Mouse (Mus musculus) T-helper 2 cell (primary cell): ENCODE measurements around the gene Vps16.

Source experiments
- in situ Hi-C: fragments of 300-600 bp; cut with MboI, MseI; formaldehyde crosslinking; loops from one replicate; pipeline ENCODE4 v1.15.1; 2025; ENCODE audit warnings: high pct_unique_total_duplicates

The Vps16 gene

DNA sequence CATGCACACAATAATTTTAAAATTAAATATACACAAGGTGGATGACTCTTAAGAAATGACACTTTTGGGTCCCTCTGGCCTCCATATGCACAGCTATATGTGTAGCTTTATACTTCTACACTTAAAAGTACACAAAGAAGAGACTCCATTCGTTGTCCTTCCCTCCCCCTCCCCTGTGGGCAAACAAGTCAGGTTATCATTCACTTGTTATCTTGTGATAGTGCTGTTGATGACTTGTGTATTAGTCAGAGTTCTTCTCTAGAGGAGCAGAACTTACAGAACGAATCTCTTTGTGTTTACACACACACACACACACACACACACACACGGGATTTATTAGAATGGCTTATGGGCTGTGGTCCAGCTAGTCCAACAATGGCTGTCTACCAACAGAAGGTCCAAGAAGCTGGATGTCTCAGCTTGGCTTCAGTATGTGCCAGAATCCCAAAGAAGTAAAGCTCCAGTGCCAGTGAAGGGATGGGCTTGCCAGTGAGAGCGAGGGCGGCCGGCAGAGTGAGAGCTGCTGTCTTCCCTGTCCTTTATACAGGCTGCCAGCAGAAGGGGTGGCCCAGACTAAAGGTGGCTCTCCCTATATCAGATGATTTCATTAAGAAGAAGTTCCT is 30.7 kb downstream of the Vps16 start:
- in situ Hi-C loops, result loop anchor here (5.0 kb wide), 1 partner anchor 102 kb away; no protein-coding TSS in a partner anchor

DNA sequence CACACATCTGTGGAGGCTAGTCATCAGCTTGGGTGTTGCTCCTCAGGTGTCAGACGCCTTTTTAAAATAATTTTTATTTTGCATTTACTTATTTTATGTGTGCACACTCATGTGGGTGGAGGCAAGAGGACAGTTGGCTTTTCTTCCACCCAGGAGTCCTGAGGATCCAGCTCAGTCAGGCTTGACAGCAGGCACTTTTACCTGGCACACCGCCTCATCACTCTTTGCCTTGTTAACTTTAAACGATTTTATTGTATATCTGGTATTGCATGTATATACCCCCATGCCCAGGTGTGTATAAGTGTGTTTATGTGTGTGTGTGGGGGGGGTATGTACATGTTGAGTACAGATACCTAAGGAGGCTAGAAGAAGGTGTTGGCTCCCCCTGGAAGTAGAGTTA is 33.7 kb downstream of the Vps16 start:
- in situ Hi-C loops, result no loop called here

DNA sequence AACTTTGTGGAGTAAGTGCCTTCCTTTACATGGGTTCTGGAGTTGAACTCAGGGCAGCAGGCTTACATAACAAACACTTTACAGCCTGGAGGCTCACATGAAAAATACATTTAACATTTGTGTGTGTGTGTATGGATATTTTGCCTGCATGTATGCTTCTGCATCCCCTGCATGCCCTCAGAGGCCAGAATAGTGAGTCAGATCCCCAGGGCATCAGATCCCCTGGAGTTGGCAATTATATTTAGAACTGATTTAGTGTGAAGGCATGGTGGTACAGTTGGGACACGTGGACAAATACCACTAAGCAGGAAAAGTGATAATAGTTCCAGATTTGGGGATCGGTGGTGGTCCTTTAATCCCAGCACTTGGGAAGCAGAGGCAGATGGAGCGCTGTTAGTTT is 35.4 kb downstream of the Vps16 start:
- in situ Hi-C loops, result no loop called here

DNA sequence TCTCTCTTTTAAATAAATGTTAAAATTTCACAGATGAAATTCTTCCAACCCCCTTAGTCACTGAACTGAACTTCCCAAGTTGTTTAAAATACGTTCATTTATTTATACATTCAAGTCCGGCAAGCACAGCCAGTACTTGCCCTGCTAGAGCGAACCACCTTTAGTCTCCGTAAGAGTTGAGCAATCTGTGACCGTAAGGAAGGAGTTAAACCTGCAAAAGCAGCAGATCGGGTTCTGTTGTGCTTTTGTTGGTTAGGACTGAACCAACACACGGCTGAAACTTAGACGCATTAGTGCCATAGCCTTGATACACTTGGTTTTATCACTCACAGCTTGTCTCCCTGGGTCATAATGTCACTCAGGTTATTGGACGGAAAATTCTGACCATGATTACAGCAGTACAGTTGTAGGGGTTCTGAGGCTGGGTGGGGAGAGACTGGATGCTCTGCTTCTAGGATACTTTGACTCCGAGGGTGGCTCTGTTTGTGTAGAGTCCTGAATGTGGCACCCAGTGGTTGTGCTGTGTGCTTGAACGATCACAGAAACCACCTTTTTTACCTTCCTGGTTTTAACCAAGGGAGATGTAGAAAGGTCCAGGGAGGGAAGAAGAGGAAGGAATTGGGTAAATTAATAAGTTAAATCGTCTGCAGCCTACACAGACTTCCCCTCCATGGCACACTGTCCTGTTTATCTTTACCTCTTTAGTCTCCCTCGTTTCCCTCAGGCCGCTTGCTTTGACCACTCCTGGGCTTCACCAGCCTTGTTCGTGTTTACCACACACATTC is 37.3 kb downstream of the Vps16 start:
- in situ Hi-C loops, result no loop called here

DNA sequence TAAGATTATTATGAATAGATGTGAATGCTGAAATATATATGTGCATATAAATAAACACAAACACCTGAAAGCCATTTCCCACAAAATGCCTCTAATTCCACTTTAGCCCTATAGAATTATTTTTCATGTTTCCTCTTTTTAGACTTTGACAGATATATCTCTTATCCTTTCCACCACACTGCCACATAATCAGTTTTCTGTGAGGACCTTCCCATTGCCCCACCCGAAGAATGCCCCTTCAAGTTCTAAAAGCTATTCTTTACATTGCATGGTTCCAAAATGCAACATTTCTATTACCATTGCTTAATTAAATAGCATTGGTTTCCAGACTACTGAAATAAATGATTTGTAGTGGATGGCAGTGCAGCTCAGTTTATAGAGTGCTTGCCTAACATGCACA is 42.3 kb downstream of the Vps16 start:
- in situ Hi-C loops, result no loop called here

DNA sequence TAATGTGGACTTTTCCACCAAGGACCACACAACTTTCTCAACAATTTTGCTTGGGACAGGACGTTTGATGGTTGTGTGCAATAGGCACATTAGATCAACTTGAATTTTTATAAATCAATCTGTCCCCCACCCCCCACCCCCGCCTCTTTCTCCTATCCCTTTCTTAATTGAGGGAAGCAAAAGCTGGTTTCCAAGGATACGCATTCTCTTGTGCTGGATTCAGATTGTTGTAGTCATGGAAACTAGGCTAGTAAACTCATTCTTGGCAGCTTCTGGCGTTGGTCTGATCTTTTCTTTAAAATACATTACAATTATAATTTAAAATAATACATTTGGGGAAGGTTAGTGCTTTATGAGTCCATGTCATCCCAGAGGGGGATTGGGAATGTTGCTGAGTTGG is 45.2 kb downstream of the Vps16 start:
- in situ Hi-C loops, result no loop called here

DNA sequence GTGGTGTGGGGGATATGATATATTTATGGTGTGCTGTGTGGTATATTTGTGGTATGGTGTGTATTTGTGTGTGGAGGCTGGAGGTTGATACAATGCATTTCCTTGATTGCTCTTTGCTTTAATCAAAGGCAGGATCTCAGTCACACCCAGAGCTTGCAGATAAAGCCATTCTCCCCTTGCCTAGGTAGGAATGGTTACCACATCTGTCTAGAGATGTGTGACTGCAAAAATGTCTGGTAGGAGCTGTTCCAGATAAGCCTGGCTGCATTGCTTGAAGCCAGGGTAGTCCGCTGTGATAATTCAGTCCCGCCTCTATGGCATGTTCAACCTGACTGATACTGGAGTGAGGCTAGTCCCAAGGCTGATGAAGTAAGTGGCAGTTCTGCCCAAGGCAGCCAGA is 45.8 kb downstream of the Vps16 start:
- in situ Hi-C loops, result no loop called here

DNA sequence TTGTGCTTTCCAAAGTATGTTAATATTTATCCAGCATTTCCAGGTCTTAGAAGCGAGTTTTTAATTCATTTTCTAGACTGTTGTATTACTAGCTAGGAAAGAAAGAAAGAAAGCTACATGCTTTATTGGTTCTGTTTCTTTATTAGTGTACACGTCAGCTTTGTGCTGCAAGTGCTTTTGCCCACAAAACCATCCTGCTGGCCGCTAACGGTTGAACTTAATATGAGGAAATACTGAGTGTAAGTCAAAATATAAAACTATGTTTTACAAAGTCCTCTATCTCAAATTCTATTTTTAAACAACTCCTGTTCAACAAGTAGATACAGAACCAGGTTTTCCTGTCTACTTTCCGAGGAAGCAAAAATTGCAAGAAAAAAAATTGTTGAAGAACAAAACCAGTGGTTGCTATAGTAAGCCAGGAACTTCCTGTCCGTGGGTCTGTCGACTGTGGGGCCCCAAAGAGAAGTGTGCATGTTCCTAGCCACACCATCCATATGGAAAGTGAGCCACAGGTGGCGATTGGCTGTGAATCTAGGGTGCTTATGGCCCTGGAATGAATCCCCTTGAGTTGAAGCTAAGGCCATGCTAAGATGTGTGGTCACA is 48.9 kb downstream of the Vps16 start:
- in situ Hi-C loops, result no loop called here

DNA sequence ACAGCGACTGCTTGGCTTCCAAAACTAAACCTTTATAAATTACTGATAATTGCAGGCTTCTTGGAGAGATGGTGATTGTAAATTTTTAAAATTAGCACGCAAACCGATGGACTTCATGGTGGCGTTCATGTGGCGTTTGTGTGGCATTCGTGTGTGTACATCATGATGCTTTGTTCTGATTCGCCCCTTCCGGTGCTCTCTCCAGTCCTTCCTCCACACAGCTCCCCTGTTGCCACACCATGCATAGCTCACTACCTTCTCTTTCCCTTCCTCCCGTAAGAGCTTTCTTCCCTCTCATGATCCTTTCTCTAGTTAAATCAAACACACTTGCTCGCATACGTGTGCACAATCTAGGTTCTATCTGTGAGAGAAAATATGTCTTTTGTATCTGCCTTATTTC is 51.6 kb downstream of the Vps16 start:
- in situ Hi-C loops, result no loop called here

DNA sequence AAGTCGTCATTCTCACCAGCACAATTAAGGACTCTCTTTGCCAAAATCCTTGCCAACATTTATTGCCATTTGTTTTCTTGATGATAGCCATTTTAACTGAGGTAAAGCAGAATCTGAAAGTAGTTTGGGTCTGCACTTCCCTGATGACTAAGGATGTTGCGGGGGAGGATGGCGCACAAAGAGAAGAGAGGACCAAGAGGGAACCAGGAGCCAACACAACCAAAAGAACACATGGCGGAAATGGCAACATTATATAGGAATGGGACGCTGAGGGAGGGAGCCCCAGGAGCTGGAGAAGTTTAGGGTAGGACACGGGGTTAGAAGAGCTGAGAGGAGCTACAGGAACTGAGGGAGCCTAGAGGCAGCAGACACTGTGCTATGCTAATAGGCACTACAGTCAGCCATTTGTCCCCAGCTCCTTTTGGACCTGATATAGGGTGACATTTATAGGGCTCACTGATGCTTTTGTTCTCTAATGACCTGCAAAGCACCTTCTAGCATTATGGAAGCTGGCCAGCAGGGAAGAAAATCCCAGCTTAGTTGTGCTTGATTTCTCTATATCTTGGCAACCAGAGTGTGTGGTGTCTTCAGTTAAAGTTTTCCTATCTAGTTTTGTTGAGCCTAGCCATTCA is 52.6 kb downstream of the Vps16 start:
- in situ Hi-C loops, result no loop called here

DNA sequence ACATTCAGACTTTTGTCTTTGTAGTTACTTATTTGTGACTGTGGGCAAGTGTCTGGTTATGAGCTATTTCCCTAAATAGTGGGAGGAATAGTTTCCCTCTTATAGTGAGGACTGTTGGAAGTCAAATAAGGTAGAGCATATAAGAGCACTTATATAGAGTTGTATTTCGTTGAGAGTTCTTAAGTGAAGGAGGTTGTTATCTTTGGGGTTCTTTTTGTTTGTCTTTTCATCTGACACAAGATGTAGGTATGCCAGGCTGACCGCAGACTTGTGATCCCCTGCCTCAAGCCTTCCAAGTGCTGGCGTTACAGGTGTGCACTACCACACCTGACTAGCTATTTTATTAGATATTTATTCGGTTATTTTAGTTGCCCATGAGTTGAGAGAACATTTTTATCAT is 58.0 kb downstream of the Vps16 start:
- in situ Hi-C loops, result no loop called here

DNA sequence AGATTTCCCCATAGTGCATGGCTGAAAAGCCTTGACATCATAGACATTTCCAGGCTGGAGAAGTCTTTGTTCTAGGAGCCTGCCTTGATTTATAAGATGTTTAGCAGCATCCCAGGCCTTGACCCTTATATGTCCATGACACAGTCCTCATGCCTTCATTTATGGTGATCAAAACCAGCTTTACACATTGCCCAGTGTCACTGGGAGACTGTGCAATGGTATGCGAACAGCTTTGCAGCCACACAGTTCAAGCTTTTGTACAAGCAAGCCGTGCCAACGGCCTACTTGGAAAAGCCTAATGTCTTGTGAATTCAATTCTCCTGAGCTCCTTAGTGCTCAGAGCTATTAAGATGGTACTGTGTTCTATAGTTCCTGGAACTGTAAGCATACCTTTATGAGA is 58.6 kb downstream of the Vps16 start:
- in situ Hi-C loops, result no loop called here

DNA sequence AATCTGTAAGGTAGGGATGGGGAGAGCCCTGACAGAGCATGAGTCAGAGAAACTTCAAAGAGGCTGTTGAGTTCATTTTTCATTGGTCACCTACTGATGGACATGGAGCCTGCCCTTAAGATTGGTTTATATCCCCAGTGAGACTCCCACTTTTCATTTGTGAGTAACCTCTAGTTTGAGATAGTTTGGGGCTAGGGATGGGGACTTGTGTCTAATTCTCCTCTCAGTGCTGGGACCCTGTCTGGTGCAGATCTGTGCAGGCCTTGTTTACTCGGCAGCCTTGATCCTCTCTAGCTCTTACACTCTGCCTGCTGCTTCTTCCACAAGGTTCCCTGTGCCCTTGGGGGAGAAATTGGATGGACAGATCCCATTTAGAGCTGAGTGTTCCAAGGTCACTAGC is 60.1 kb downstream of the Vps16 start:
- in situ Hi-C loops, result no loop called here

DNA sequence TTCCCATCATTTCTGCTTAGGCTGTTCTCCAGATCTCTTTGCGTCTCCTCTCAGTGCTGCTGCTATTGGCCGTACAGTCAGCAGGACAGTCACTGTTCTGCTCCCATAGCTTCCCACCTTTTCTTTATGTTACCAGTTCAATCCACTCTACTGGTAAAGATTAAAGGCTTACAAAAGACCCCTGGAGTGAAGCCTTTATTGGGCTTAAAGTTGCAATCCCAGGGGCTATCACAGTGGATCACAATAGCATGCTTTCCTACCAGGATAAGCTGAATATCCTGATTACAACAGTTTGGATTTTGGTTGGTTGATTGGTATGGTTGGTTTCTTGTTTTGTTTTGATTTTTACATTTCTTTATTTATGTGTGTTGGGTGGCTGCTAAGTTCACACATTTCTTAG is 63.9 kb downstream of the Vps16 start:
- in situ Hi-C loops, result no loop called here

DNA sequence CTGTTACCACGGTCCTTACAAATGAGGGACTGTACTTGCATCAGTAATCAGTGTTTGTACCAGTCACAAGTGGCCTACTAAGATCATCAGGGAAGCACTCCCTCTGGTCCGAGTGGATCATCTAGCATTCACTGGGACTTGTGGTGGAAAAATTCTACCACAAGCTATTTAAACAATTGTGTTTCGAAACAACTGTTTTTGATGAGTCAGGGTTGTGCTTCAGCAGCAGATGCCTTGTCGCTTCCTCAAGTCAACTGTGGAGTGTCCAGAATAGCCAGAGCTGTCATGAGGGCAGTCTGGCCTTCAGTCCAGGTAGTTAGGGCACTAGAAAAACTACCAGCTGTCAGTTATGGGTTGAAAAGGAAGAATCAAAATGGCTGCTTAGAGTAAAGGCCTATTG is 64.5 kb downstream of the Vps16 start:
- in situ Hi-C loops, result no loop called here

DNA sequence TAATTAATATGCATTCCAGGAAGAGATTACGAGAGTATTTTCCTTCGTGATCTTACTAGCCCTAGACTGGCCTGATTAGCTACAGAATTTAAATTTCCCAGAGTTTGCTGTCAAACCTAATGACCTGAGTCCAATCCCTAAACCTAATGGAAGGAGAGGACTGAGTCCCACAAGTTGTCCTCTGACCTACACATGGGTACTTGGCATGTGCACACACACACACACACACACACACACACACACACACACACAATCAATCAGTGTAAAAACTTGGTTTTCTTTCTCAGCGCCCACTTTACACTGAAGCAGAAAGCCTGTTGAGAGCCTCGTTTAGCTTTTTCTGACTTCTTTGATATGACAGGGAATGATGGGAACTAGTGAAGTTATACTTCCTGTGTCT is 67.0 kb downstream of the Vps16 start:
- in situ Hi-C loops, result no loop called here

DNA sequence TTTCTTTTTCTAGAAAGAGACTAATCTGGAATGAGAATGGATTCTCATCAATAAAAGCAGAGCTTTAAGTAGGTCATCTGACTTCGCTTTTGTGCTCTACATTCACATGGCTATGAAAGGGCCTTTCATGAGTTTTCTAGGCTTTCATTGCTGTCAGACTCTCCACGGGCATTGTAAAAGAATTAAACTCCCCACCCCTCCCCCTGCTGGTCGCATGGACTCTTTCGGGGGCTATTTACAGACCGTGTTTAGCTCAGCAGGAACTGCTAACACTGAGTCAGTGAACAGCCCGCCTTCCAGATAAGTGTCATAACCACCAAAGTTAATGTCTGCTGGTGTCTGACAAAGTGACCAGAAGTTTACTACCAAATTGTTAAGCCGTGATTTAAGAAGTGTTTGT is 67.4 kb downstream of the Vps16 start:
- in situ Hi-C loops, result no loop called here
